Mouse (Mus musculus) NIH3T3 (cell line): ENCODE results near the gene 4930415O20Rik.
"Not testable (repeated sequence)": the region's sequence is repeated elsewhere in the genome, so short reads cannot be mapped to it uniquely, and the experiment has no call there.

Experiments
- DNase-seq: peaks from one replicate; pipeline ENCODE4 v3.0.0-alpha.2; 2012; ENCODE audit warnings: low read depth

Gene 4930415O20Rik

GRCm38 (mm10) chr15:98568256-98569033 is 2.4 kb upstream of the 4930415O20Rik start:
- DNase-seq = peak; percentile 49

DNA sequence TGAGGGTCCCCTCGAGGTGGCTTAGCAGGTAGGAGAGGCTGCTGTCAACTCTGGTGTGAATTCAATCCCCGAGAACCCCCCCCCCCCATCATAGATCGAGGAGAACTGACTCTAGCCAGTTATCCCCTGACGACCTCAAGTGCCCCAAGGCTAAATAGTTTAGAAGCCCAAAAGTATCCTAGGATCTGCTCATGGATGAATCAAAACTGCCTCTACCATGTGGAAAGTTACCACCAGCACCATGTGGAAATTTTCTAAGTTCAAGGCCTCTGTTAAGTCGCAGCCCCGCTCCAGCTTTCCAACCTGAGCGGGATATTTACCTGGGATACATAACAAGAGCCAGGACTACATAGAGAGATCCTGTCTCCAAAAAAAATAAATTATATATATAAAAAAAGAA is 1.6 kb upstream of the 4930415O20Rik start:
- peak; percentile 13 for DNase-seq

GRCm38 (mm10) chr15:98569795-98570365 is 924 bp upstream of the 4930415O20Rik start:
- DNase-seq = no peak

- DNase-seq = no peak
Measured at GRCm38 (mm10) chr15:98573293-98573692, 2.5 kb downstream of the 4930415O20Rik start.

GRCm38 (mm10) chr15:98579310-98579709 is 8.5 kb downstream of the 4930415O20Rik start:
- DNase-seq = no peak

DNA sequence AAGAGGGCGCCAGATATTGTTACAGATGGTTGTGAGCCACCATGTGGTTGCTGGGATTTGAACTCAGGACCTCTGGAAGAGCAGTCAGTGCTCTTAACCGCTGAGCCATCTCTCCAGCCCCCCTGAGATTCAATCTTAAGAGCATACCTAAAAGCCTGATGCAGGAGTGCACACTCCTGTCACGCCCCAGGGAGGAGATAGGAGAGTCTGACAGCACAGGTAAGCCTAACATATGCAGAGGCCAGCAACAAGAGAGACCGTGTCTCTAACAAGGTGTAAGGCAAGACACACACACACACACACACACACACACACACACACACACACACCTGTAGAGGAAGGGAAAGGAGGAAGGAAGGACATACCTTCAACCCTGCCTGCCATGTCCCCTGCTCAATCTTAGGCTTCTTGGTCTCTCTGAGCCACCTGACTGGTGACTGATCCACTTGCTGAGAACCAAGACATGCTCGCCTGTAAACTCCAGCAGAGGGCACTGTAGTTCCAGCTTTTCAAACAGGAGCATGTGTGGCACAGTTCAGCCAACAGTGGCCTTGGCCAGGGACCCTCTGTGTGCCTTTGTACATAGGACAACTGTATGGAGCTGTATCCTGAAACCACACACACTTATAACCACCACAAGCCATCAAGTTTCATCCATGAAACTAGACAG is 9.1 kb downstream of the 4930415O20Rik start:
- peak; percentile 92 for DNase-seq

DNA sequence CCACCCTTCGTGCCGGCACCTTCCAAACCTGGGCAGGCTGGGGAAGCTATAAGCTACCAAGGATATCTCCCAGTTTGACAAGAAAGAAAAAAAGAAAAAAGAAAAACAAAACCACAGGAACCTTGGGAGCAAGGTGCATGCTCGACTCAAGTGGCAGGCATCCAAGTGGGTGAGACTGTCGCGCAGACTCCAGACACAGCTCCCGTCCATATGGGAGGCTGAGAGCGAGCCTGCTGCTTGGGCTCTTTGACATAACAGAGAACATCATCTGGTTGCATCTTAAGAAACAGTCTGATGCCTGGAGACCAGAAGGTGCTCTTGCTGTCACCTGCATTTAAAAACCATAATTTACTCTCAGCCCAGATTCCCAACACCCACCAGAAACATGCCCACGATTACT is 11.6 kb downstream of the 4930415O20Rik start:
- DNase-seq = peak; percentile 45

GRCm38 (mm10) chr15:98582996-98583395 is 12.2 kb downstream of the 4930415O20Rik start:
- DNase-seq = peak; percentile 80

DNA sequence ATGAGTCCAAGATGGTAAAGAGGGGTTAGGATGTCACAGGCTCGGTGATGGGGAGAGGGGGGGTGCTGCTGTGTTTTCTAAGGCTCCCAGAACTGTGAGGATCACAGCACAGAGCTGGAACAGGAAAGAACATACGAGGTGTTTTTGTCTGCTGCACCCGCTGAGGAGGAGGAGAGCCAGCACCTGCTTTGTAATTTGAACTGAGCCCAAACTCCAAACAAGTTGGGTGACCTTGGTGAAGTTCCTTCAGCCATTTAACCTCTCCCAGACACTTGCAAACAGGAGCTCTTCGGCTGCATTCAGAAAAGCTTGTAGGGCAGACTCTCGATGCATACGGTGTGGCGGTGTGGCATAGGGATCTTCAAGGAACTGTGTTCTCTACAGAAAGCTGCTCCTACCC is 14.6 kb downstream of the 4930415O20Rik start:
- no peak for DNase-seq

- not testable (repeated sequence) for DNase-seq
Measured at GRCm38 (mm10) chr15:98586141-98586540, 15.3 kb downstream of the 4930415O20Rik start.

DNA sequence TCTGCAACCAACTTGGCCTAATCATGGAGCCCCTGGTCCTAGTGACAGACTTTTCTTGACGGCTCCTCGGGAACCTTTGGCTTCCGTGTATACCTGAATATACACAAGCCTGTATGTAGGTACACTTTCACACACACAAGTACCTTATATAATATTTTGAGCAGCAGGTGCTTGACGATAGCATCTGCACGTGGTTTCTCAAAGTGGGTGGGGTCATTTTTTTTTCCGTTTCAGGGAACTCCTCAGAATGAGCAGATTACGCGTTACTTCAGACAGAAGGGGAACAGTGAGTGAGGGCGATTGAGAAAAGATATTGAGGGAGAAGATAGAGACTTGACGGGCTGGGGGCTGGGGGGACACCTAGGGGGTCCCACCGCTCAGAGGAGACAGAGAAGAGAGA is 16.9 kb downstream of the 4930415O20Rik start:
- DNase-seq = no peak

DNA sequence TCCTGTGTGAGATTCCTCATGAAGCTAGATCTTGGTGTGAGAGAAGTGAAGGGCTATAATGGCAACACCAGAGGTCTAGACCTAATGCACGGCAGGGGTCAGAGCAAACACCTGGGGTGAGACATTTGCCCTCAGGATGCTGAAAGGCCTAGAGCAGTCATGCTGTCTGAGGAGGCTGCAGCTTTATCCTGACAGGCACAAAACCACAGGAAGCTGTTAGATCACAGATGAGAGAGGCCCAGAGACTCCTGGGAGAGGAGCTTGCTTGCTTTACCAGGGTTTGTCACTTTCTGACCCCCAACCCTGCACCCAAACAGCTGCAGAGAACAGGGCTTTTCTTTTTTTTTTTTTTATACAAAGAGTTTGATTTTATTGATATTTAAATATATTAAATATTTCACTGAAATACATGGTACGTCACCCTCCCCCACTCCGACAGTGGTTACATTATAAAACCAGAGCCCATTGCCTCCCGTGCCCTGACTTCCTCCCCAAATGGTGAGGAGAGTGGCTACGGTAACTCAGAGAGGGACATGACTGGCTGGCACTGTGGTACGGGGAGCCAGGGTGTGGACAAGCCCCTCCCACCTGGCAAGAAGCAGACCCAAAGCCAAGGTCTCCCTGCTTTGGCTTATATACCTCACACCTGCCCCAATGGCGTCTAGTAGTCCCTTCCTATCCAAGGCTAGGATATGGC is 19.0 kb downstream of the 4930415O20Rik start:
- no peak for DNase-seq

DNA sequence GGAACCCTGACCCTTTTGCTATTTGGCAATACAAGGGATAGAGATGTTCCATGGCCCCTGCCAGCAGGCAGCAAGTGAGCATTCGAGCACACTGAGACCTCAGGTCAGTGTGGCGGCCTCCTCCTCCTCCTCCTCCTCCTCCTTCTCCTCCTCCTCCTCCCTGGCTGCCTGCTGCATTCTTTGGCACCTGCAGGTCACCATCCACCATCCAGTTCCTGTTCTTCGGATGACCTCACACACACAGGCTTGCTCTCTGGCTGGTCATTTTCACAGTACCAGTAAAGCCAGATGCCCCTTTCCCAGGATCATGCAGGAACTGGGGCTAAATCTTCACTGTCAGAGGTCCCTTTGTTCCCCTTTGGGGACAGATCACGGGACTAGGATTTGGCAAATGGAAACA is 20.6 kb downstream of the 4930415O20Rik start:
- DNase-seq = no peak

- DNase-seq = no peak
Measured at GRCm38 (mm10) chr15:98594193-98594592, 23.4 kb downstream of the 4930415O20Rik start.

DNA sequence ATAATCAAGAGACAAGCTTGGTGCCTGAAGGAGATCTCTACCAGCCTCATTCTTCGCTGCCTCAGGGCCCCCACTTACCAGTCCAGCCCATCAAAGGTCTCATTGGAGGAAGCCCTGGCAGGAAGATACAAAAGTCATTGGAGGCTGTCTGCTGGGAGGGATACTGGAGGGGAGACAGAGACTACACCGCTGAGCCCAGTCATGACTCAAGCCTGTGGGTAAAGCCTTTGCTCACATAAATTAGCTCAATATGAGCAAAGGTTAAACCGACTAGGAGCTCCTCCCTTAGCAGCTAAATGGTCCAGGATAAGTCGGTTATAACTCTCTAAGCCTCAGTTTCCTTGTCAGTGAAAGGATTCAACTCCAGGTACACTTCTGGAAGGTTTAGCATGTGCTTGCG is 24.2 kb downstream of the 4930415O20Rik start:
- DNase-seq = peak; percentile 65

GRCm38 (mm10) chr15:98596609-98597008 is 25.8 kb downstream of the 4930415O20Rik start:
- DNase-seq = no peak

DNA sequence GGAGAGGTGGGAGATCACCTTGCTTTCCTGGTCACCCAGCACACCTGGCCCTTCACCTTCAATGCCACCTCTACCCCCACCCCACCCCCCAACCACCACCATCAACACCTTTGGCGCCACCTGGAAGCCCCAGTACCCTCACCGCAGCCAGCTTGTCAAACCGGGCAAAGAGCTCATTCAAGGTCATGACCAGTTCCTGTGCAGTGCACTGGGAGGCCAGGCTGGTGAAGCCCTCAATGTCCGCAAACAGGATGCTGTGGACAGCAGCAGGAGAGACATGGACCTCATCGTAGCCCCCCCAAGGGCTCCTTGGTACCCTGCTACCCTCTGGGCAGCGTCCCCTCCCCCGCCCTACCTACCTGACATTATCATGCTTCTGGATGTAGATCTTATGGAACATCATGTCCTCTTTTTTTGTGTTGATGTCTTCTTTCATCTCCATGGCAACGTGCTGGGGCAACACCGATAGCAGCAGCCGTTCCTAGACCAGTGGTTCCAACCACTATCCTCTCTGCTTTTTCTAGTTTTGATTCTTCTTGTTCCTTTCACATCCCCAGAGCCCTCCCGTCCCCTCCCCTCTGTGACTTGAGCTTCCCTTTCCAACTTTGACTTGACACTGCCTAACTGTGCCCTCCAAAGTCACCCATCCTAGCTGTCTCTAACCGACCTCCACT is 29.4 kb downstream of the 4930415O20Rik start:
- no peak for DNase-seq

DNA sequence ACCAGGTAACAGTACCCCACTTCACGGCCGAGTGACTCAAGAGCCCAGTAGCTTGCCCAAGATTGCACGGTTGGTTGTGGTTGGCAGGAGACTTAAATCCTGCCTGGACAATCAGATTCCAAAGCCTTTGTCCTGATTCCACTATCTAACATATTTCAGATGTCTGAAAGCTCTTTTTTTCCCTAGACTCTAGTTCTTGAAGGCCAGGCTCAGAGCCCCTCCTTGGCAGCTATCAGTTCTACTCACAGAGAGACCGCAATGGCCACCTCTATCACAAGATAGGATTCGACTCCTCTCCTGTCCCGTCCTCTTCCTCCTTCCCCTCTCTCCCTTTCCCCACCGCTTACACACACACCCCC is 31.0 kb downstream of the 4930415O20Rik start:
- DNase-seq = peak; percentile 38

- peak; percentile 93 for DNase-seq
Measured at GRCm38 (mm10) chr15:98602191-98602881, 31.5 kb downstream of the 4930415O20Rik start.

DNA sequence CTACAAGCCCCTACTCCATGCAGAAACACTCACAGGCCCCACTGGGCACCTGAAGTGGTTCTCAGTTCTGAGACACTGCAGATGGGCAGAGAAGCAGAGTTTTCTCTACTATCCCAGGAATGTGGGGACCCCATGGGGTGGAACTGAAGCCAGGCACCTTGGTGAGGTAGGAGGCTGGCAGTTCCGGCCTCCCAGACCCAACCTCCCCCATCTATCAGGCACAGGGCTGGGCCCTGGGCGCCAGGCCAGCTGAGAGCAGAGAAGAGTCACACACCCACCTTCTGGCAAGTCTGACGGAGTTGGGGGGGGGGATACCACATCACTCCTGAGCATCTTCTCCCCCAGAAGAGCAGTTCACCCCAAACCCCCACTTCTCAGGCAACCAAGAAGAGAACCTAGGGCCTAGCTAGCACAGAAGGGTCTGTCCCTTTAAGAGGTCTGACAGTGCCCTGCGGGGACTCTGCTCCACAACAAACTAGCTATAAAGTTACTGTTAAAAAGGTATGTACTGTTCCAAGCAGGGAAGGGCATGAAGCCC is 32.2 kb downstream of the 4930415O20Rik start:
- DNase-seq = peak; percentile 76

DNA sequence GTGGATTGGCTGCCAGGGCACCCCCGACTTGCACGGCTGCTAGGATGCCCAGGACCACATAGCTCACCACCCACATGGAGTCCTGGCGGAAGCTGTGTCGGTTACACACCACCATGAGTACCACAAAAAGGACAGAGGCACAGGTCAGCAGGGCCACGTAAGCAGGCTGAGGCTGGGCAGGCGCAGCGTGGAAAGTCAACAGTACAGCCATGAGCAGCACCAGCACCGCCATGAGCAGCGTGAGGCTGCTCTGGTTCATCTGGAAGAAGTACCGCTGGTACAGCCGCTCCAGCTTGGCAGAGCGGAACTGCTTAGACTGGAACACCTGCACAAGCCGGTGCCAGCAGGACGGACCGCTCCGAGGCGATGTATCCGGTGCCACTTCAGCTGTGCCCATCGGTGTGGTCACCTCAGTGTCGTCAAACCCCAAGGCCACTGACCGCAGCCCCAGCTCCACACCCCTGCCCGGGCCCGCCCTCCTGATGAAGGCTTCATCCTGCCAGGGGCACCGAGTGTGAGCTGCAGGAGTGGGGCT is 33.3 kb downstream of the 4930415O20Rik start:
- DNase-seq = no peak
